Mouse (Mus musculus) naive thymus-derived CD4-positive, alpha-beta T cell, adult 5 months (primary cell): ENCODE measurements around the gene Ildr1. TPM values are rescaled to one million over a fixed set of nuclear protein-coding genes. Genes with fewer than 3 reads are reported as not detected.

Source experiments
- polyA plus RNA-seq: library from polyadenylated mRNA; unstranded; fragments of 100-300 nt; shearing (Covaris generic); gene quantifications from one replicate; pipeline ENCODE4 v1.2.1, GENCODE M21; 2017

Gene Ildr1
- 0.82 TPM for polyA plus RNA-seq

GRCm38 (mm10) chr16:36693818-36694413, at the start of gene Ildr1:
TSS of gene Ildr1 (plus strand) at chr16:36693978.

GRCm38 (mm10) chr16:36665782-36666181, 28.0 kb upstream of the Ildr1 start, which contains the start of gene Cd86:
TSS of gene Cd86 (minus strand) at chr16:36666081.

Other genes with a start within 250 kb of the Ildr1 start
- gene Stfa3, start 238.6 kb upstream of the Ildr1 start, polyA plus RNA-seq, result not detected
- not detected for gene Casr, start 131.8 kb upstream of the Ildr1 start, polyA plus RNA-seq
- gene Cd86, start 27.9 kb upstream of the Ildr1 start, polyA plus RNA-seq, result 3.4 TPM
- gene Slc15a2, start 91.0 kb downstream of the Ildr1 start, polyA plus RNA-seq, result 28.6 TPM
- gene Iqcb1, start 134.4 kb downstream of the Ildr1 start, polyA plus RNA-seq, result 37.1 TPM
- gene Eaf2, start 181.0 kb downstream of the Ildr1 start, polyA plus RNA-seq, result 0.25 TPM
- 38.0 TPM for gene Golgb1, start 181.2 kb downstream of the Ildr1 start, polyA plus RNA-seq
- gene Hcls1, start 241.0 kb downstream of the Ildr1 start, polyA plus RNA-seq, result 105 TPM